Mouse (Mus musculus): ENCODE results near the gene Vamp8.
A peak's percentile ranks its signal among the peaks of the same experiment; 100 is the strongest.

The Vamp8 gene

GRCm38 (mm10) chr6:72389941-72390771 lies at the start of gene Vamp8:
Gene Vamp8 (minus strand): TSS chr6:72390703.
- peak; percentile 45 for DNase-seq (ENCODE audit: low read depth, low spot score)

GRCm38 (mm10) chr6:72439355-72440185 lies 49.1 kb upstream of the Vamp8 start, which contains the start of gene Mat2a:
Gene Mat2a (minus strand): TSS chr6:72439558.
- peak; percentile 91 for DNase-seq (ENCODE audit: low read depth, low spot score)

GRCm38 (mm10) chr6:72438862-72439354 lies 48.4 kb upstream of the Vamp8 start:
- peak; percentile 63 for DNase-seq (ENCODE audit: low read depth, low spot score)

- no peak for DNase-seq (ENCODE audit: low read depth, low spot score)
Measured at GRCm38 (mm10) chr6:72438226-72438625, 47.7 kb upstream of the Vamp8 start.

GRCm38 (mm10) chr6:72432153-72432552 lies 41.6 kb upstream of the Vamp8 start:
- no peak for DNase-seq (ENCODE audit: low read depth, low spot score)

- peak; percentile 66 for DNase-seq (ENCODE audit: low read depth, low spot score)
Measured at GRCm38 (mm10) chr6:72430989-72431921, 40.8 kb upstream of the Vamp8 start.

GRCm38 (mm10) chr6:72429061-72429842 lies 38.7 kb upstream of the Vamp8 start:
- DNase-seq (ENCODE audit: low read depth, low spot score) = no peak

- DNase-seq (ENCODE audit: low read depth, low spot score) = peak; percentile 63
Measured at GRCm38 (mm10) chr6:72428036-72428435, 37.5 kb upstream of the Vamp8 start.

GRCm38 (mm10) chr6:72425646-72426045 lies 35.1 kb upstream of the Vamp8 start:
- no peak for DNase-seq (ENCODE audit: low read depth, low spot score)

- no peak for DNase-seq (ENCODE audit: low read depth, low spot score)
Measured at GRCm38 (mm10) chr6:72420901-72421300, 30.4 kb upstream of the Vamp8 start.

- no peak for DNase-seq (ENCODE audit: low read depth, low spot score)
Measured at GRCm38 (mm10) chr6:72419806-72420205, 29.3 kb upstream of the Vamp8 start.

- no peak for DNase-seq (ENCODE audit: low read depth, low spot score)
Measured at GRCm38 (mm10) chr6:72418279-72418678, 27.8 kb upstream of the Vamp8 start.

GRCm38 (mm10) chr6:72415964-72416772 lies 25.7 kb upstream of the Vamp8 start:
- DNase-seq (ENCODE audit: low read depth, low spot score) = no peak

GRCm38 (mm10) chr6:72415181-72415580 lies 24.7 kb upstream of the Vamp8 start:
- DNase-seq (ENCODE audit: low read depth, low spot score) = no peak

GRCm38 (mm10) chr6:72414076-72414756 lies 23.7 kb upstream of the Vamp8 start, which contains the start of gene Ggcx:
Gene Ggcx (plus strand): TSS chr6:72414308.
- peak; percentile 81 for DNase-seq (ENCODE audit: low read depth, low spot score)

GRCm38 (mm10) chr6:72410518-72410917 lies 20.0 kb upstream of the Vamp8 start:
- no peak for DNase-seq (ENCODE audit: low read depth, low spot score)

- DNase-seq (ENCODE audit: low read depth, low spot score) = no peak
Measured at GRCm38 (mm10) chr6:72410003-72410402, 19.5 kb upstream of the Vamp8 start.

- peak; percentile 41 for DNase-seq (ENCODE audit: low read depth, low spot score)
Measured at GRCm38 (mm10) chr6:72409567-72409966, 19.1 kb upstream of the Vamp8 start.

GRCm38 (mm10) chr6:72407119-72407518 lies 16.6 kb upstream of the Vamp8 start:
- DNase-seq (ENCODE audit: low read depth, low spot score) = peak; percentile 70
